Mouse (Mus musculus): ENCODE data around the gene Igf2.

Gene Igf2

GRCm38 (mm10) chr7:142666659-142667058, at the start of gene Igf2:
TSS of gene Igf2 (minus strand) at chr7:142666816.
- no peak for DNase-seq (ENCODE audit: low read depth, low spot score)

DNA sequence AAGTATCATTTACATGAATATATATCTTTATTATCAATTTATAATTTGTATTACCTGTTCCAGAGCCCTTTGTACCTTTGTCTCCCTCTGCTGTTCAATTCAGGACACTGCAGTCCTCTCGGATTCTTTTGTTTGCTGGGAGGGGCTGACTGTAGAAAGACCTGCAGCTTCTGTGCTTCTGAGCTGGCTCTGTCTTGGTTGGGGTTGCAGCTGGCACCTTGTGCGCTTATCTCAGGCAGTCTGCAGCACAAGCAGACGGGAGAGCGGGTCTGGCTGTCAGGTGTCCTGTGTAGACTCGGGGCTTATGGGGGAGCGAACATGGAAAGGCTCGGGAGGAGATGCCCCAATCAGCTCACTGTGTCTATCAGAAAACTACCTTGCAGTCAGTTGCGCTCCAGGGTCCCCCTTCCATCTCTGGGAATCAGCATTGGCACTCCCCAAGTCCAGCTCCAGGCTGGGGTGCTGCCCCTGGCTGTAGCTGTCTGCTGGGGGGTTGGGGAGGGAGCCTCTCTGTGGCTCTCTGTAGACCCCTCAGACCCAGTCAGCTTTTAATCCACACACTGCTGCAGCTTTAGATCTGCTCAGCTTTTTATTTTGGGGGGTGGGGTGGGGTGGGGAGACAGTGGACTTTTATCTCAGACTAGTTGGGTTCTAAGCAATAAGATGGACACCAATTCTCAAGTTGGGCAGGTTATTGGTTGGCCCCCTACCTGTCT, 48.3 kb upstream of the Igf2 start:
- DNase-seq (ENCODE audit: low read depth, low spot score): peak; percentile 36

DNA sequence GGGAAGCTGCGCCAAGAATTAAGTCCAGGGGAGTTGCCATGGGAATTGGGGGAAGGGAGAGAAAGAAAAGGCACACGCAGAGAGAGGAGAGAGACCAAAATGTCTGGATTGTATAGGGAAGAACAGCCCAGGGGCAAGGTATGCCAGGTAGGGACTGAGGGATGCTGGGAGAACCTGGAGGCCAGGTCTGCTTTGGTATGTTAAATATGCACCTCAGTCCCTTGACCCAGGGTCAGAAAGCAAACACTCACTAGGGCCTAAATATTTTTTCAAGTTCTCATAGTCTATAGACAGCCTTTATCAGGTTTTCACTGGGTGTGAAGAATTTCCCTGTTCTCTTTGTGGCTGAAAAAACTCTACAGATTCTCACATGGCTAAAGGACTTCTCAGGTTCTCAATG, 40.3 kb upstream of the Igf2 start:
- no peak for DNase-seq (ENCODE audit: low read depth, low spot score)

DNA sequence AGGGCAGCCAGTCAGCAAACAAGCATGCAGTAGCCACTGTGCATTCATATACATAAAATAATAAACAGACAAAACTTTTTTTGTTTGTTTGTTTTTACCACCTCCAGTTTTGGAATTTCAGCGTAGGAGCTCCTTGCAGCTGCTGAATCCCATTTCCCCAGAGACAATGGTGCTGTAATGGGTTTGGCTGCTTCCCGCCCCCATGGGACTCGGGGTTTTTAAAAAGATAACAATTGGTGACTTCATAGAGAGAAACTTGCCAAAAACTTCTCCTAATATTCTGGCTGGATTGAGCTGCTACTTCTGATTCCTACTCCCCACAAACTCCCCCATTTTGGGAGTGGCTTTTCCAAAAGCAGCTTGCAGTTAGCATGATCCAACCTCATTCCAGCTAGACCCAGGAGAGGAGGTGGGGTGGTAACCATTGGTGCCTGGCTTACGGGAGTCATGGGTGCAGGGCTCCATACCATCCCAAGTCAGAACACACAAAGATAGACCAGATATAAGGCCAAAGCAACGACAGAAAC, 32.8 kb upstream of the Igf2 start:
- DNase-seq (ENCODE audit: low read depth, low spot score): no peak

GRCm38 (mm10) chr7:142678611-142679010, 12.0 kb upstream of the Igf2 start:
- no peak for DNase-seq (ENCODE audit: low read depth, low spot score)

DNA sequence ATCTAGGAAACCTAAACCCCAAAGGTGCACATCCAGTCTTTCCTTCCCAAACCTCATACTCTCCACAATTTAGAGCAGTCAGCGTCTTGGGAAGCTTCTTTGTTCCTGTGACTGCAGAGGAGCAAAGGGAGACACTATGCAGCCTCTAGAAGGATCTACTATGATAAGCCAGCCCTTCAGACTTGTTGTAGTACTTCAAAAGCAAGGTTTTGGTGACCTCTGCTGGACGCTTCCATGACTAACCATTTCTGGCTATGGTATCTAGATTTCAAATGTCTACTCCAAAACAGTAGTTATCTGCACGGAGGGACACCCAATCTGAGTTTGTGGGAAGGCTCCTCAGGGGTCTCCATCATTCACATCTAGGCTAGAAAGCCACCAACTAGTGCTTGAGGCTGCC, 9.0 kb upstream of the Igf2 start:
- peak; percentile 45 for DNase-seq (ENCODE audit: low read depth, low spot score)

- no peak for DNase-seq (ENCODE audit: low read depth, low spot score)
Measured at GRCm38 (mm10) chr7:142675141-142675540, 8.5 kb upstream of the Igf2 start.

- no peak for DNase-seq (ENCODE audit: low read depth, low spot score)
Measured at GRCm38 (mm10) chr7:142672120-142672519, 5.5 kb upstream of the Igf2 start.

DNA sequence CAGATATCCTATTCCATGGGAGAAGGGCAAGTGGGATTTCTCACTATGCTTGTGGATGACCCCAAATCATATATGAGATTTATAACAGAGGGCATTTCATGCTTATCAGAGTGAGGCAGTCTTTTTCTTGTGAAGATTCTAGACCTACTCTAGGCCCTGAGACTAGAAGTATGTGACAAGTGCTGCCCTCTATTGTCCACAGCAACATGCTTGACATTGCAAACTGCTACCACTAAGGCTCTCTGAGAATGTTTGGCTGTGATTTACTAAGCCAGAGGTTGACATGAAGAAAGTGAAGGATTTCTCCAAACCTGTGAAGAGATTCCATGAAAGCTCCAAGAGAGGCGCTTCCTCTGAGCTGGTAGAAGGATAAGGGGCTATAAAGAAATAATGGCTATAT, 4.5 kb upstream of the Igf2 start:
- DNase-seq (ENCODE audit: low read depth, low spot score): no peak

- no peak for DNase-seq (ENCODE audit: low read depth, low spot score)
Measured at GRCm38 (mm10) chr7:142669751-142670625, 3.4 kb upstream of the Igf2 start, which contains the start of gene Gm49394. TSS of gene Gm49394 (minus strand) at chr7:142669942.

DNA sequence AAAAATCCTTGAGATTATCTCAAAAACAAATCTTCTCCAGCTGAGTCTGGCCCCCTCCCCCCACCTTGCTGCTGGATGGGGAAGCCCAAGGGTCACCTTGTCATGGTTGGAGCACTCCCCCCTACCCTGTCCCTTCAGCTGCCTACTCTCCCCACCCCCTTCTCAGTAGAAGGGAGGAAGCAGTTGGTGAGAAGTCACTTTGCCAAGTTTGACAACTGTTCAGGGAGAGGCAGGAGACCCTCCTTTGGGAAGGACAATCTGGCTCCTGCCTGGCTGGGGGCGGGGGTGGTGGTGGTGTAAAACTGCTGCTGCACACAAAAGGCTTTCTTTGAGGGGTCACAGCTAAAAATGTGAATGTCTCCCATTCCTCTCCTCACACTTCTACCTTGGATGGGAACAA, 1.7 kb upstream of the Igf2 start:
- DNase-seq (ENCODE audit: low read depth, low spot score): no peak

- DNase-seq (ENCODE audit: low read depth, low spot score): no peak
Measured at GRCm38 (mm10) chr7:142667521-142667920, 905 bp upstream of the Igf2 start.

DNA sequence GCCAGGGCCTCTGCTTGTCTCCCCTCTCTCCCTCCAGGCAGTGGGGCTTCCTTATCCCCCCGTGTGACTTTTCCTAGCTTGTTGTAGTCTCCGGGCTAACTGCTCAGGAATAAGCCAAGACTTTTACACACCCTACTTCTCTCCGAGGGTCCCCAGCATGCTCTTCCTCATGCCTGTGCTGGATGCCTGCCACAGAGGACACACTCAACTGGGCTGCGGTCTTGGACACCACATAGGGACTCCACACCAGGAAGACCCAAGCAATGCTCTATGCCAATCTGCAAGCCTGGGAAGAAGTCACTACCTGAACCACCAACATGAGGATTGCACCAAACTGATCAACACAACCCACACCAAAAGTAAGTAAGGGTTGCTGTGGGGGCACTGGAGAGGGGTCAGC, 507 bp downstream of the Igf2 start:
- no peak for DNase-seq (ENCODE audit: low read depth, low spot score)

GRCm38 (mm10) chr7:142665364-142665763, 1.3 kb downstream of the Igf2 start:
- no peak for DNase-seq (ENCODE audit: low read depth, low spot score)

DNA sequence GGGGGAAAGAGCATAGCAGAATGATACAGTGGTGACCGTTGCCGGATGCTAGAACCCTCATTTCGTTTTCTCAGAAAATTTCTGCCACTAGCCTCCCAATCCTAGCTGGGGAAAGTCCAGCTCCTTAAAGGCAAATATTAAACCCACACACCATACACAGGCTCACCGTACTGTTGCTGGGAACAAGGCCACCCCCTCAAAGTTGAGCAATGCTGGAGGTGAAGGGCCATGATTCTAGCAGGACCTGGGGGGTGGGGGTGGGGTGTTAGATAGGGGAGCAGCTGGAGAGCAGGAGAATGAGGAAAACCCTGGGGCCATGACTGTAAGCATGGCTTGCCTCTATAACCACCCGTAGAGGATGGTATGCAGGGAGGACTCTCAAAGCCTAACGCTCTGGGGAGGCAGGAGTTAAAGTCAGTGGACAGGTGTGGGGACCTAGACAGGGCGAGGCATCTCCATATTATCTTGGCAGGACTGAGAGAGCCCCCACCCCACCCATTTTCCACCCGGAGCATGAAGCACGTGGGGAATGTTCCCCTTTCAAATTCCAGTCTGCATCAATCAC, 2.1 kb downstream of the Igf2 start:
- no peak for DNase-seq (ENCODE audit: low read depth, low spot score)

DNA sequence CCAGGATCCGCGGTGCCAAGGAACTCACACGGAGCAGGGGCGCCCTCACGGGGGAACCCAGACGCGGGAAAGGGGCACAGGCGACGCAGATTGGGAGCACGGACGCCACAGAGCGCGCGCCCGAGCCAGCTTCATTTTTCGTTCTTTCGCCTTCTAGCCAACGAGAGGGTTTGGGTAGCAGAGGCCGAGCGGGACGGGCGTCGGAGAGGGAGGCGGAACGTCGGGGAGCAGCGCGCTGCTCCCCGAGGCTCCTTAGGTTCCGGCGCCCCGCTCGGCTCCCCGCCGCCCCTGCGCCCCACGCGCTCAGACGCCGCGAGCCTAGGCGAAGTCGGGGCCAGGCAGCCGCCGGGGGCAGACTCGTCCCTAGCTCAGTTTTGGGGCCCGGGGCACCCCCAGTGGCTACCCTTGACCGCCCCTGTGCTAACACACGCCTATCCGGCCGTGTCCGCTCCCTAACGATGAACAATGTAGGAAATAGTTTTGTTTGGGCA, 2.6 kb downstream of the Igf2 start:
- no peak for DNase-seq (ENCODE audit: low read depth, low spot score)

GRCm38 (mm10) chr7:142663151-142663550, 3.5 kb downstream of the Igf2 start:
- no peak for DNase-seq (ENCODE audit: low read depth, low spot score)

GRCm38 (mm10) chr7:142661811-142662210, 4.8 kb downstream of the Igf2 start:
- no peak for DNase-seq (ENCODE audit: low read depth, low spot score)

DNA sequence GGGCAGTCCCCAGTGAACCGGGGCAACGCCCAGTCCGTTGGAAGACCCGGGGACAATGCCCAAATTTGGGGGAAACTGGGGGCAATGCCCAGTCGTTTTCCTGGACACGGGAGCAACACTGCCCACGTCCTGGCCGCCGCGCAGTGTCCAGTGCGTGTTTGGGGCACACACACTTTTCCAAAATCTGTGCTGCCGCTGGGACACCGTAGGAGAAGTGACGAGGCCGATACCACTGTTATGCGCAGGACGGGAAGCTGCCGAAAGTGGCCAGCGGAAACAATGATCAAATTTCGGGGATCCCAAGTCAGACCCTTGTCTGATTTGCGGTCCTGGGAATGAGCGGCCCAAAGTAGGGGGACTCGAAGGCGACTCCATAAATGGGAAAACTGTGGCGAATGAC, 5.6 kb downstream of the Igf2 start:
- DNase-seq (ENCODE audit: low read depth, low spot score): no peak

DNA sequence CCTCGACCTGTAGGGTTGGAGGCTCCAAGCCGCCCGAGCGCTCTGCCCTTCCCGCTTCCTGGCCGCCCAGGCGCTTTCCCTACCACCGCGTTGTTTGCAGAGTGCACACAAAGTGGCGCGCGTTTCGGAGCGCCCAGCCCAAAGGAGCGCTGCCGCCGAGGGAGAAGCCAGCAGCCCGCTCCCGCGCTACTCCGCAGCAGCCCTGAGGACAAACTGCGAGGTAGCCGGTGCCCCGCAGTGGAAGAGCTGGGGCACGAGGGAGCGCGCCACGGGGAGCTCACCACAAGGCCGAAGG, 6.0 kb downstream of the Igf2 start:
- DNase-seq (ENCODE audit: low read depth, low spot score): no peak

GRCm38 (mm10) chr7:142659767-142660650, 6.6 kb downstream of the Igf2 start:
- no peak for DNase-seq (ENCODE audit: low read depth, low spot score)
